Mouse (Mus musculus) small intestine, adult 2 months (tissue): ENCODE data around the gene Tcn2.
"Not testable (repeated sequence)": the region's sequence is repeated elsewhere in the genome, so short reads cannot be mapped to it uniquely, and the experiment has no call there.

Experiments
- CTCF ChIP-seq: fragments of 200-500 bp; IDR thresholded peaks from 2 replicates; pipeline ENCODE4 v1.5.1; 2012; ENCODE audit warnings: low read depth, mild to moderate bottlenecking, control low read depth, inconsistent platforms, low read length, moderate library complexity, mixed read lengths; ENCODE audit not compliant: insufficient replicate concordance, insufficient read length; ENCODE audit errors: extremely low read depth
- POLR2A ChIP-seq: fragments of 200-500 bp; IDR thresholded peaks from 2 replicates; pipeline ENCODE4 v1.6.1; 2012; ENCODE audit warnings: low read depth, mild to moderate bottlenecking, control low read depth, inconsistent platforms, low read length, moderate library complexity

DNA sequence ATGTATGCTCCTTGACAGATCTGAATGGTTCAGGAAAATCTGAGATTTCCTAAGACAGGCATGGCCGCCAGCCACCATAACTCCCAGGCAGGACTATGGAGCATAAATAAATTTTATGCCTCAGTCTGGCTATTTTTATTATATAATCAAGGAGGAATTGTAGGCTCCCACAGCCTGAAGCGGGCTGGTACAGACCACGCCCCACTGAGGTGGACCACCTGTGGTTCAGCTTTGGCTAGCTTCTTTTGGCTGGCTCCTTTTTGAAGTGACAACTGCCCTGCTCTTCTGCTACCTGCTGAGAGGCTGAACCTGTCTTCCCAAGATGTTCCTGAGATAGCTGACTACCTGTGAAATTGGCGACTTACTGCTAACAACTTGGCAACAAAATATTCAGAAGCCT lies 23.4 kb upstream of the Tcn2 start:
- not testable (repeated sequence) for TF ChIP-seq CTCF, POLR2A
